Mouse (Mus musculus) liver, embryonic 12.5 days (tissue): ENCODE measurements around the gene Cyp2s1. TPM values are rescaled to one million over a fixed set of nuclear protein-coding genes. Genes with fewer than 3 reads are reported as not detected.

ENCODE experiments used
- ATAC-seq: fragments of 200-750 bp; cut with Nextera tagmentation; 2 replicates; pipeline ENCODE4 v1.8.0; 2017; ENCODE audit warnings: moderate number of reproducible peaks, mild to moderate bottlenecking, moderate library complexity
- H3K27ac ChIP-seq: fragments of 300-500 bp; sonication (generic); 2 replicates; pipeline ENCODE4 v1.5.1; 2016; ENCODE audit warnings: mild to moderate bottlenecking
- H3K27me3 ChIP-seq: fragments of 300-500 bp; sonication (generic); replicated peaks from 2 replicates; pipeline ENCODE4 v1.6.1; 2016; ENCODE audit warnings: mild to moderate bottlenecking, moderate library complexity
- H3K36me3 ChIP-seq: fragments of 300-500 bp; sonication (generic); 2 replicates; pipeline ENCODE4 v1.6.1; 2016; ENCODE audit warnings: mild to moderate bottlenecking, moderate library complexity
- H3K4me1 ChIP-seq: fragments of 300-500 bp; sonication (generic); 2 replicates; pipeline ENCODE4 v1.6.1; 2016
- H3K4me2 ChIP-seq: fragments of 300-500 bp; sonication (generic); 2 replicates; pipeline ENCODE4 v1.6.1; 2016; ENCODE audit warnings: mild to moderate bottlenecking, moderate library complexity
- H3K4me3 ChIP-seq: fragments of 300-500 bp; sonication (generic); 2 replicates; pipeline ENCODE4 v1.5.1; 2016; ENCODE audit warnings: mild to moderate bottlenecking, moderate library complexity
- H3K9ac ChIP-seq: fragments of 300-500 bp; sonication (generic); 2 replicates; pipeline ENCODE4 v1.6.1; 2016; ENCODE audit warnings: mild to moderate bottlenecking, moderate library complexity
- H3K9me3 ChIP-seq: fragments of 300-500 bp; sonication (generic); replicated peaks from 2 replicates; pipeline ENCODE4 v1.6.1; 2016; ENCODE audit warnings: mild to moderate bottlenecking, moderate library complexity
- WGBS: fragments of 180-500 bp; shearing (Covaris S2); methylation state at CpG from one replicate; pipeline ENCODE4 v1.1.7; 2016; ENCODE audit not compliant: insufficient replicate concordance; 5-methylcytosine and 5-hydroxymethylcytosine counted together
- polyA plus RNA-seq: library from polyadenylated mRNA; unstranded; fragments of >200 nt; fragmentation: Nextera tagmentation; extraction: Ambion mirVana; gene quantifications from 2 replicates; pipeline ENCODE4 v1.2.1, GENCODE M21; 2016

The Cyp2s1 gene
- polyA plus RNA-seq, 1 experiment from 2014 or later = 0.81 TPM

GRCm38 (mm10) chr7:25788220-25789128 is 28.2 kb downstream of the Cyp2s1 start, which contains the start of gene Axl:
Gene Axl, minus strand, starts transcription at chr7:25788705.
- Histone ChIP-seq H3K27me3 (peaks cover 39% of the 10 kb centered on the region), H3K9ac (peak within 1 kb of the TSS; percentile 15; the same call in 1 of the 2 replicates), H3K4me3 (peak within 1 kb of the TSS; percentile 39), H3K27ac (no peak within 1 kb of the TSS), H3K4me1 (peaks cover 37% of the 10 kb centered on the region), H3K9me3 (no peaks in the 10 kb centered on the region), H3K4me2 (peak within 1 kb of the TSS; percentile 58), H3K36me3 (no peaks in the 10 kb centered on the region)
- 5% methylated on average over 27 of the region's 30 CpGs for WGBS
- 0 out of 2 replicates have a peak, but pooled peaks have one; percentile 31 for ATAC-seq

DNA sequence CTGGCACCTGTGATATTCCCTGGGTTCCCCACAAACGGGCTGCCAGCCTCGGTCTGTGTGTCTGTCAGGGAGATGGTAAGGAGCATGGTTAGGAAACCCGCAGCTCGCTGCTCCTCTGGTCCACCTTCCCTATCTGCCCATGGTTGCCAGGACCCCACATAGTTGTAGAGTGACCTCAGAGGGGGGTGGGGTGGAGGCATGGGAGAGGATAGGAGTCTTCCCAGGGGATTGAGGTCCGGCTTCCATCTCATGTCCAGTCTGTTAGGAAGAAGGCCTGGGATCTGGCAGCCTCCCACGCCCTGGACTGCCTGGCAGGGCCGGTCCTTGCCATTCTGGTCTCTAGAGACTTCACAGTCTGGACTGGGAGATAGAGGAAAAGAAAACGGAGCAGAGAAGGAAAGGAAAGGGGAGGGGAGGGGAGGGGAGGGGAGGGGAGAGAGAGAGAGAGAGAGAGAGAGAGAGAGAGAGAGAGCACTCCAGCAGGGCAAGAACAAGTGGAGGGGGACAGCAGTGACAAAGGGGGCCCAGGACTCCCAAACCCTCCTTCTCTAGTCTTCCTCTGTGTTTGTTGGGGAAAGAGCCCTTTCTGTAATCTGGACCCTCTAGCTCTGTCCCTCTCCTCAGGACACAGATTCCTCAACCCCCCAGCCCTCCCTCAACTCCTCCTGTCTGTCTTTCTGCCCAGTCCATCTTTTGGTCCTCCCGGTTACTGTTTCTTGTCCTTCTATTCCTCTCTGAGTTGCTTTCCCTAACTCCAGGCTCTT is 29.1 kb downstream of the Cyp2s1 start:
- Histone ChIP-seq H3K4me1 (peaks cover 45% of the 10 kb centered on the region), H3K9me3 (no peaks in the 10 kb centered on the region), H3K27me3 (peaks cover 39% of the 10 kb centered on the region), H3K27ac (no peak overlapping the region), H3K4me3 (peak overlapping the region; percentile 39), H3K36me3 (no peaks in the 10 kb centered on the region), H3K9ac (peak overlapping the region; percentile 15; the same call in 1 of the 2 replicates), H3K4me2 (peak overlapping the region; percentile 58)
- ATAC-seq = no peak
- WGBS = 20% methylated on average over 9 of the region's 9 CpGs

DNA sequence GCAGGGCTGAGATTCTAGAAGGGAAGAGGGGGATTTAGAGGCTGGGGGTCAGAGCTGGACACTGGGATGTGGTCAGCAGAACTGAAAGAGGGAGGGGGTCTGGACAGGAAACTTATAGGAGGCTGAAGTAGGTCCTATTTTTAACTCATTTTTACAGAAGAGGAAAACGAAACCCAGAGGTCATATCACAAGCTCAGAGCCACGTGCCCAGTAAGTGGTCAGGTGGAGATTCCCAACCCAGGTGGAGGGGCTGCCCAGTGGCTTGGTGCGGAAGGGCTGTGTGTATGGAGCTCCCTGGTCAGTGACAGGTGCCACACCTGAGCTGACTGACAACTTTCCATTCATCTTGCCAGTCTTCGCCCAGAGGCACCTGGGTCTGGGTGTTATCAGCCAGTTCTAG is 29.7 kb downstream of the Cyp2s1 start:
- WGBS = 38% methylated on average over 4 of the region's 4 CpGs
- ATAC-seq = no peak
- peak overlapping the region; percentile 58 for H3K4me2 ChIP-seq
- H3K9me3 ChIP-seq = no peaks in the 10 kb centered on the region
- no peaks in the 10 kb centered on the region for H3K36me3 ChIP-seq
- no peak overlapping the region for H3K9ac ChIP-seq
- no peak overlapping the region for H3K27ac ChIP-seq
- H3K4me1 ChIP-seq = peaks cover 52% of the 10 kb centered on the region
- H3K4me3 ChIP-seq = peak overlapping the region; percentile 39; the same call in 1 of the 2 replicates
- peaks cover 39% of the 10 kb centered on the region for H3K27me3 ChIP-seq

DNA sequence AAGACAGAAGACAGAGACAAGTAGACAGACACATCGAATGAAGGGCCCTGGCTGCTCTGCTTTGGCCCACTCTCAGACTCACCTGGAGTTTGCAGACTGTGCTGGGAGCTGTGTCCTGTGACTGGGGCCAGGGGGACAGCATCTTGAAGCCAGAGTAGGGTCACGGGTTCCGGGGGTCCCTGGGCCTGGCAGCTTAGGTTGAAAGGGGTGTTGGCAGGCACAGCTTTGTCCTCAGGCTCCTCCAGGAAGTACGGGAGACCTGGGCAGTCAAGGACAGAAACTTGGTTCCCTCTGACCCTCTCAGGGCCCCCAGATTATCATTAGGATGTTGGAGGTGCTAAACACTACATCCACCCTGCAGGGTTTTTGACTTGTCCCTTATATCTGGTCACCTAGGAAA is 31.0 kb downstream of the Cyp2s1 start:
- Histone ChIP-seq H3K4me2 (no peak overlapping the region), H3K27me3 (peaks cover 39% of the 10 kb centered on the region), H3K27ac (no peak overlapping the region), H3K36me3 (no peaks in the 10 kb centered on the region), H3K9ac (no peak overlapping the region), H3K9me3 (no peaks in the 10 kb centered on the region), H3K4me3 (no peak overlapping the region), H3K4me1 (peaks cover 64% of the 10 kb centered on the region)
- no peak for ATAC-seq
- WGBS = 54% methylated on average over 4 of the region's 4 CpGs

- 30% methylated on average over 1 of the region's 1 CpGs for WGBS
- Histone ChIP-seq H3K9ac (no peak overlapping the region), H3K9me3 (no peaks in the 10 kb centered on the region), H3K4me1 (peaks cover 64% of the 10 kb centered on the region), H3K27ac (no peak overlapping the region), H3K36me3 (no peaks in the 10 kb centered on the region), H3K4me2 (no peak overlapping the region), H3K27me3 (peaks cover 39% of the 10 kb centered on the region), H3K4me3 (no peak overlapping the region)
- no peak for ATAC-seq
These were observed 31.9 kb downstream of the Cyp2s1 start for GRCm38 (mm10) chr7:25784808-25785207.

DNA sequence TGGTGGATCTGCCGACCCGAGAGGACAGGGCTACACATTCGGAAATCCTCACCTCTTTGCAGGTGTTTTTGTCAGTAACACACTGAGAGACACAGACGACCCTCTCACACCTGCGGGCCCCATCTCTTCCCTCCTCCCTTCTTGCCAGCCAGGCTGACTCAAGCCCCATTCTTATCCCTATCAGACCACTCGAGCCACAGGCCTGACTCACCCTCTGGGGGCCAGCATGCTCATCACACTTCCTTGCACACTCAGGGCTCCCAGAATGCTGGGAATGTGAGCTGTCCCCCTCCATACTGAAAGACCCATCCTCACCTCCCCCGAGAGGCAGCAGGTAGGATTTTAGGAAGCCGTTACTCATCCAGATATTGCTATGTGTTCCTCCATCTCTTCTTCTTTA is 33.0 kb downstream of the Cyp2s1 start:
- no peak overlapping the region for H3K27ac ChIP-seq
- WGBS = 47% methylated on average over 8 of the region's 8 CpGs

GRCm38 (mm10) chr7:25782744-25783143 is 34.0 kb downstream of the Cyp2s1 start:
- no peak for ATAC-seq
- H3K27ac ChIP-seq = peak overlapping the region; percentile 56
- H3K27me3 ChIP-seq = peaks cover 22% of the 10 kb centered on the region
- H3K9me3 ChIP-seq = no peaks in the 10 kb centered on the region
- H3K4me3 ChIP-seq = no peak overlapping the region
- H3K4me2 ChIP-seq = peak overlapping the region; percentile 4; the same call in 1 of the 2 replicates
- H3K9ac ChIP-seq = no peak overlapping the region; the same call in 1 of the 2 replicates
- H3K36me3 ChIP-seq = no peaks in the 10 kb centered on the region
- H3K4me1 ChIP-seq = peaks cover 63% of the 10 kb centered on the region
- 37% methylated on average over 6 of the region's 6 CpGs for WGBS

More for the DNA sequence above, 33.0 kb downstream of the Cyp2s1 start:
- no peaks in the 10 kb centered on the region for H3K9me3 ChIP-seq
- H3K4me2 ChIP-seq = no peak overlapping the region
- no peak overlapping the region for H3K4me3 ChIP-seq
- no peaks in the 10 kb centered on the region for H3K36me3 ChIP-seq
- H3K27me3 ChIP-seq = peaks cover 32% of the 10 kb centered on the region
- peaks cover 69% of the 10 kb centered on the region for H3K4me1 ChIP-seq
- no peak for ATAC-seq
- H3K9ac ChIP-seq = no peak overlapping the region

DNA sequence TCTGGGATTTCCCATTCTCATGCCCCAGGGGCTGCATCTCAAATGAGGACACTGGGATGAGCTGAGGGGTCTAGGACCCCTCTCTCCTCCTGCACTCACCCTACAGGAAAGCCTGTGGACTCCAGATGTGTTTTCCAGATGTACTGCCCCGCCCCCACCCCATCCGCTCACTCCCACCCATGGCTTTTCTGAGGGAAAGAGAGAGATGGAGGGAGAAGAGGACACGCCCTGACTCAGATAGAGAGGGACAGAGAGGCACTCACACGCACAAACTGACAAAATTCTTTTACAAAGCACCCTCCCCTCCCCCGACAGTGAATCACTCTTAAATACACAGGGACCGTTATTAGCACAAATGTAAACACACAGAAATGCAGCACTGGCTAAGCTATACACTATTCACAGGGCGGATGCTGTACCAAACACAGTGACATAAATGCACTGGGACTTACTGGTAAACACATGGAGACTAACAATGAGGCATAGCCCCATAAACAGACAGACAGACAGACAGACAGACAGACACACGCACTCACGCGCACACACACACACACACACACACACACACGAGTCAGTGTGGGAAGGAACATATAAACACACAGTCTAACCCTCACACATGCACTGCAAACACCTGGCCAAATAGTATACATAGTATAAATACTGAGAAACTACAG is 34.6 kb downstream of the Cyp2s1 start:
- peak overlapping the region; percentile 38 for H3K4me3 ChIP-seq
- whole genome bisulfite sequencing = 31% methylated on average over 11 of the region's 11 CpGs
- peak overlapping the region; percentile 59 for H3K27ac ChIP-seq
- H3K4me1 ChIP-seq = peaks cover 59% of the 10 kb centered on the region
- H3K9me3 ChIP-seq = no peaks in the 10 kb centered on the region
- H3K9ac ChIP-seq = peak overlapping the region; percentile 58
- peak overlapping the region; percentile 71 for H3K4me2 ChIP-seq
- H3K27me3 ChIP-seq = peaks cover 16% of the 10 kb centered on the region
- ATAC-seq = peak; percentile 17
- no peaks in the 10 kb centered on the region for H3K36me3 ChIP-seq

- no peaks in the 10 kb centered on the region for H3K36me3 ChIP-seq
- peak overlapping the region; percentile 38 for H3K4me3 ChIP-seq
- no peaks in the 10 kb centered on the region for H3K9me3 ChIP-seq
- H3K27ac ChIP-seq = peak overlapping the region; percentile 59
- peaks cover 55% of the 10 kb centered on the region for H3K4me1 ChIP-seq
- peak overlapping the region; percentile 71 for H3K4me2 ChIP-seq
- 11% methylated on average over 32 of the region's 33 CpGs for WGBS
- H3K9ac ChIP-seq = peak overlapping the region; percentile 58
- H3K27me3 ChIP-seq = peaks cover 9% of the 10 kb centered on the region; the same call in 1 of the 2 replicates
- no peak for ATAC-seq
These were observed 35.3 kb downstream of the Cyp2s1 start for GRCm38 (mm10) chr7:25781321-25781936.

GRCm38 (mm10) chr7:25780753-25781152 is 36.0 kb downstream of the Cyp2s1 start:
- Histone ChIP-seq H3K36me3 (no peaks in the 10 kb centered on the region), H3K4me3 (no peak overlapping the region), H3K9ac (peak overlapping the region; percentile 58; the same call in 1 of the 2 replicates), H3K27me3 (0 out of 2 replicates have a peak, but pooled peaks cover 3% of the 10 kb centered on the region), H3K4me1 (peaks cover 50% of the 10 kb centered on the region), H3K9me3 (no peaks in the 10 kb centered on the region), H3K27ac (no peak overlapping the region), H3K4me2 (no peak overlapping the region)
- WGBS = 42% methylated on average over 4 of the region's 4 CpGs
- no peak for ATAC-seq

GRCm38 (mm10) chr7:25780021-25780420 is 36.7 kb downstream of the Cyp2s1 start:
- no peak overlapping the region for H3K4me3 ChIP-seq
- no peaks in the 10 kb centered on the region for H3K36me3 ChIP-seq
- WGBS = 76% methylated on average over 5 of the region's 5 CpGs
- no peak for ATAC-seq
- H3K4me2 ChIP-seq = no peak overlapping the region
- no peaks in the 10 kb centered on the region for H3K9me3 ChIP-seq
- no peak overlapping the region for H3K27ac ChIP-seq
- no peaks in the 10 kb centered on the region for H3K27me3 ChIP-seq
- H3K9ac ChIP-seq = no peak overlapping the region
- H3K4me1 ChIP-seq = peaks cover 48% of the 10 kb centered on the region
